Mouse (Mus musculus) kidney, postnatal 25 days (tissue): ENCODE measurements around the gene Chrnb1.

ENCODE experiments used
- DNase-seq, 2 experiments: peaks; one replicate each; pipeline ENCODE4 v3.0.0; 2021; ENCODE audit warnings: mixed read lengths in 2 of 2

The Chrnb1 gene

DNA sequence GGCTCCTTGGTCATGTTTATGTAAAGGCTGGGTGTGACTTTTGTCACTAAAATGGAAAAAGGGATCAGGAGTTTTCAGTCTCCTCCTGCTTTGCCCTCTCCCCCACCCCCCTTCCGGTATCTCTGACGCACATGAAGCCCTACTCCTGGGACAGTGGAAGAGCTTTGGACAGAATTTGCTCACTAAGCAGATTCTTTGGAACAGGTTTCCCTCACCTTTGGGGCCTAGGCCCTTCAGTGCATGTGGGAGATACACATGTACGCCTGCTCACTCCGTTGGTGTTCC is 28.2 kb downstream of the Chrnb1 start:
- DNase-seq: peak in 1 of 2 experiments; percentile 57

DNA sequence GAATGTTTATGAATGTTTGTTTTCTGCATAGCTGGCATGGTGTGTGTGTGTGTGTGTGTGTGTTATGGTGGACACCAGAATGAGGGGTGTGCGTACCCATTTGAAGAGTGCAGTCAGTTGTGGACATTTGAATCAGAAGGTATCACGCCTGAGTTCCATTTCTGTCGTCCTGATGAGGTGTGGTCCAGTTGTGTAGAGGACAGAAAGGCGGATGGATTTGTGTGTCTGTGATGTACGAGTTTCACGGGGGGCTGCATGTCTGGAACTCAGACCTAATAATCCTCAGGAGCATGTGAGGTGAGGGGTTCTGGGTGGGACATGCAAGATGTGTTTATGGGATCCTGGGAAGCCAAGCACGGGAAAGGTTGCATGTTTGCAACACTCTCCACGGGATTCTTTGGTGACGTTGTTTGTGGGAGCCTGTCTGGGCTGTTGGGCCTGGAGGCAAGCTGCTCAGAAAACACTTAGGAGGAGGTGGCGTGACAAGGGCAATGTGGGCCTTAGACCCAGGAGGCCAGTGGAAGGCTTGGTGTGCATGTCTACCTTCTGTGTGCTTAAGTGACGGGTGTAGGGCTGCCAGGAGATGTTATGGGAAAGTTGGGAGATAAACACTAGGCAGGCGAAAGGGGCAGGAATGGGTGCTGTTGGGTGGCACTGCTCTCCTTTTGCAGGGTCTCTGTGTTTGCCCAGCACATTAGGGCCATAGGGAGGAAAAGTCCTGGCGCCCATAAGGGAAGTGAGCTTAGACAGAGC is 28.7 kb downstream of the Chrnb1 start:
- peak in 1 of 2 experiments; percentile 52 for DNase-seq

DNA sequence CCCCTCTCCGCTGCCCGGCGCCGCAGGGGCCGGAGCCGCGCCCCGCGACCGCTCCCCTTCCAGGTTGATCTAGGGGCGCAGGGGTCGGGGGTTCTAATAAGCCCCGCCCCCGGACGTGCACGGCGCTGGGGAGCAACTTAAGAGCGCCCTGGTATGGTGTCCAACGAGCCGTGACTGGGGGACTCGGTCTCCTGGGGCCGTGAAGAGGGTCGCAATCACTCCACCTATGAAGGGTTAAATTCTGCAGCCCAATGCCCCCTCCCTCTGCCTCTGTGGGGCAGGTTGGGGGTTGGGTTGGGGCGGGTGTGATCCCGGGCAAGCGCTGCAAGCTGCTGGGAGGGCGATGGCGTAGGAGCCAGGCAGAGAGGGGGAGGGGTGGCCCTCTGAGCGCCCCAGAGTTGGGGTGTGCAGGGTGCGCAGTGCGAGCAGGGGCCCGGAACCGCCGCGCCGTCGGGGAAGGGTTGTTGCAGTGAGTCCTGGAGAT is 29.6 kb downstream of the Chrnb1 start:
- DNase-seq: peak; percentile 69 to 86

DNA sequence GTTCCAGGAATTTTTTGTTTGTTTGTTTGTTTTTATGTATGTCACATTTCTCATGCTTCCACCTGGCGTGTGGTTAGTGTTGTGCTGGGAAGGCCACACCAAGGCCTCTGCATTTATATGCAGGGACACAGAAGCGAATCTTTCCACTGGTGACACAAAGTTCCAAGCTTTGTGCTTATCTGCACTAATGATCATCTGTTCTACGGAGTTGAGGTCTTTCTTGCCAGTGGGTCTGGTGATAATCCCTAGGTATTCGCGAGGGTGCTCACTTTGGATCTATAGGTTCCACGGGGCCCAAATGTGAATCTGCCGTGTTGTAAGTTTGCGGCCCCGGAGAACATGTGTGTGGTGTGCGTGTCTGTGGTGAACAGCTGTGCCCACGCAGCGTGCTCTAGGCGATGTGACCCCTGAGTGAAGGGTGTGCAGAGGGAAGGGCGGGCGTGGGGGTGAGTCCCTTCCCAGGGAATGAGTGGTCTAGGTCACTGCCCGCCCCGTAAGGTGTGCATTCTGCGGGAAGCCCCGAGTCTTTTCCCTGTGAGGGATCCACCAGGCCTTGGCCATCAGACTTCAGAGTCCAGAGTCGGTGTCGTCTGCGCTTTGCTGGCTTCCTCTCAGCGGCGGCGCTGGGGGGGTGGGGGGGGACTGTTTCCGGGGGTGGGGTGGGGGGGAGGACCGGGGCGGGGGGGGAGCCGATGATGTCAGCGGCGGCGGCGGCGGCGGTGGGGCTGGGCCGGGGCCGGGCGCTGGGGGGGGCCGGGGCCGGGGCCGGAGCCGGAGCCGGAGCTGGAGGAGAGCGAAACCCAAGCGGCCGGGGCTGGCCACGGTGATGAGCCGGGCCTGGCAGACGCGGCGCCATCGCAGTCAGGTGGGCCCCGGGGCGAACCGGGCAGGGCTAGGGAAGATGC is 30.3 kb downstream of the Chrnb1 start, which contains the start of gene Zbtb4:
Gene Zbtb4 (plus strand): TSS at position 692 of the 905 bp plus-strand sequence.
- DNase-seq: peak; percentile 52 to 69

DNA sequence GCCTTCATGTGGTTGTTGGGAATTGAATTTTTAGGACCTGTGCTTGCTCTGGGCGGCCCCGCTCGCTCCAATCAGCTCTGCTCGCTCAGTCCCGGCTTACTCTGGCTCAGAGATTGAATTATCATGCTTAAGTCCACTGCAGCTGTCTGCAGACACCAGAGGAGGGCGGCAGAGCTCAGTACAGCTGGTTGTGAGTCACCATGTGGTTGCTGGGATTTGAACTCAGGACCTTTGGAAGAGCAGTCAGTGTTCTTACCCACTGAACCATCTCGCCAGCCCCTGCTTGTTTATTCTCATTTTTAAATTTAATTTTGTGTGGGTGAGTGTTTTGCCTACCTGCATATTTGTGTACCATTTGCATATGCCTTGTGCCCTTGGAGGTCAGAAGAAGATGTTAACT is 32.2 kb downstream of the Chrnb1 start:
- no peak for DNase-seq

DNA sequence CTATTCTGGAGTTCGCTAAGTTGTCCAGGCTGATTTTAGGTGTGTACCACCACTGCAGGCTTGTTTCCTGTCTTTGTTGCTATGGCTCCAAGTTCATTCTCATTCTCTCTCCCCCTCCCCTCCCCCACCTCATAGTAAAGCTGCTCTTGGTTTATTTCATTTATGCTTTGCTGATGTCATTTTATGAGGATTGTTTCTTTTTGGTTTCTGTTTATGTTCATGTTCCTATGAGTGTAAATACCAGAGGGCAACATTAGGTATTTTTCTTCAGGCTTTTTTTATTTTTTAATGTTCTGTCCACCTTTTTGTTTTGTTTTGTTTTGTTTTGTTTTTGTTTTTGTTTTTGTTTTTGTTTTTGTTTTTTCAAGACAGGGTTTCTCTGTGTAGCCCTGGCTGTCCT is 33.9 kb downstream of the Chrnb1 start, which contains the start of gene Slc35g3:
Gene Slc35g3 (minus strand): TSS at position 101 of the 400 bp plus-strand sequence.
- no peak for DNase-seq

DNA sequence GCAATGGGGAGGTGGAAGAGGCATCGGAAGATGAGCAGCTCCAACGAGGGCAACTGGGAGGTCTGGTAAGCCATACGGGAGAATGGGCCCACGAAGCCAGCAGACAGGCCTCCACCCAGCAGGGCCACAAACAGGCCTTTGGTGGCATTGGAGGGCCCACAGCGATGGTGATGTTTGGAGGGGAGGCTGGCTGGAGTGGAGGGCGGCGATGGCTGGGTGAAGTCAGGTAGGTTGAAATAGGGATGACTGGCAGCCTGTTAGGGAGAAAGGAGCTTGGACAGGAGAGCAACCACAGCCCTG is 34.9 kb downstream of the Chrnb1 start:
- no peak for DNase-seq

DNA sequence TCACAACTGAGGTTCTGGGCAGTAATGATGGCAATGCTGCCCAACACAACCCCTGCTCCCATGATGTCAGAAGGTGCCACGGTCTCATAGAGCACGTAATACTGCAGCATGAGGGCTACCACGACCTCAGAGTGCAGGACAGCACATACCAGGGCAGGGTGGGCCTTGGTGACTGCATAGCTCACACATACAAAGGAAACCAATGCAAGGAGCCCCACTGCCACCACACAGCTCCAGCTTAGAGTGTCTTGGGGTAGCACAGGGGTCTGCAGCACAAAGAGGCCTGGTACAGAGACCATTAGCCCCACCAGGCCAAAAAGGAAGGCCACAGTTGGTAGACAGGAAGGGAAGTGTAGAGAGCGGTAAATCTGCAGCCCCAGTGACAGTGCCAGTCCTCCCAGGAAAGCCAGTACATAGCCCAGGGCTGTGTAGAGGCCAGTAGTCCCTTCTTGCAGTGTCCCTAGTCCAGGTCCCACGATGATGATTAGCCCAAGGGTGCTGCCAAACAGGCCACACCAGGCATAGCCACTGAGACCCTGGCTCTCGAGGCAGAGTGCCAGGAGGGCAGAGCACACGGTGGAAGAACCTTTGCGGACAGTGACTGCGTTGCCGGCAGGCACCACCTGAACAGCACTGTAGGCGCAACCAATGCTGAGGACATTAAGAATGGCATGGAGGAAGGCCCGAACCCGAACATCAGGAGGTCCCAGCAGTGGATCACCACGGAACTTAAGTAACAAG is 35.4 kb downstream of the Chrnb1 start:
- no peak for DNase-seq

DNA sequence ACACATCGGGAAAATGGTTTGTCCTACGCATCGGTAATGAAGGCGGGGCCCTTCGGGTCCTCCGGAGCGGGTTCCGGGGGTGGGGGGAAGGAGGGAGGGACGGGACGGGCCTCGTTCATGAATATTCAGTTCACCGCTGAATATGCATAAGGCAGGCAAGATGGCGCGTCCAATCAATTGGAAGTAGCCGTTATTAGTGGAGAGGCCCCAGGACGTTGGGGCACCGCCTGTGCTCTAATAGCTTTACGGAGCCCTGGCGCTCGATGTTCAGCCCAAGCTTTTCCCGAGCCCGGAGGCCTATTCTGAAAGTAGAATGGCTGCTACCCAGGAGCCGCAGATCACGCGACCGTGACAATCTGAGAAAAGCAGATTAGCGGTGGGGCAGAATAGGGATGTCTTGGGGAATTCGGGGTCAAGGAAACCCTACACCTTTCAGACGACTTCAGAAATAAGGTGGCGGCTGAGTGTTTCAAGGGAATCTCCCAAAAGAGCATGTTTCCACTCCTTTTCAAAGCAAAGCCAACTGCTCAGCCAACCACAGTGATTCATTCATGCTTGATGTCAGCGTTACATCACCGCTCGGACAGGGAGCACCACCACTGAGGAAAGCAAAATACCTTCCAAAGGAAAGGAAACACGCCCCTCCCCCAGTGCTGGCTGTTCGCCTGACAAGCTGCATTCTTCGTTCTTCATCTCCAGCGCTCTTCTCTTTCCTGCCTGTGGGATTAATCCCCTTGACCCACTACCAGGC is 36.6 kb downstream of the Chrnb1 start:
- DNase-seq: peak; percentile 92 to 96

DNA sequence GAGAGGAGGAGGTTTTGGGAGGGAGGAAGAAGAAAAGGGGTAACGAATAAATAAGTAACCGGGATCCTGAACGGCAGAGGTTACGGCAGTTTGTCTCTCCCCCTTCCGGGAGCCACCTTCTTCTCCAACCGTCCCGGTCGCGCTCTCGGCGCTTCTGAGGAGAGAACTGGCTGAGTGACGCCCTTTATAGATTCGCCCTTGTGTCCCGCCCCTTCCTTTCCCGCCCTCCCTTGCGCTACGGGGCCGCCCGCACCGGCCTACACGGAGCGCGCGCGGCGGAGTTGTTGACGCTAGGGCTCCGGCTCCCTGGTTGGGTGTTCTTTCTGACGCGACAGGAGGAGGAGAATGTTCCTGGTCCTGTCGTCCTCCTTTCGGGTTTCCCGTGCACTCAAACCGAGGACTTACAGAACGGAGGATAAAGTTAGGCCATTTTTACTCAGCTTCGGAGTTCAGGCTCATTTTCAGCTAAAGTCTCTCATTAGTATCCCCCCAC is 37.2 kb downstream of the Chrnb1 start, which contains the start of gene Polr2a:
Gene Polr2a (minus strand): TSS at position 160 of the 493 bp plus-strand sequence.
- DNase-seq: peak; percentile 96 to 98

DNA sequence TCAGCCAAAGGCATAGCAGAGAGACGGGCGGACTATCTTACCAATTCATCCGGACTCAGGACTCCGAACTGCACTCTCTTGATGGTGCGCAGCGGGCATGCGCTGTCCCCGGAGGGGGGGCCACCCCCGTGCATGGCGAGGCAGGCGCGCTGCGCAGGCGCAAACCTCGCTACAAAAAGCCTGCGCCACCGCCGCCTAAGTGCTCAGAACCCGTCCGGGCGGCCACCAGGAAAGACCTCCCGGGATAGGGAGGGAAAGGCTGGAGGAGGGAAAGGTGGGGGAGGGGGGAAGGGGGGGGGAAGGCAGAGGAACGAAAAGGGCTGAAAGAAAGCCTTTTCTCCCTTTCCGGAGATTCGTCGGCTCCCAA is 37.7 kb downstream of the Chrnb1 start:
- DNase-seq: peak; percentile 97 to 98

DNA sequence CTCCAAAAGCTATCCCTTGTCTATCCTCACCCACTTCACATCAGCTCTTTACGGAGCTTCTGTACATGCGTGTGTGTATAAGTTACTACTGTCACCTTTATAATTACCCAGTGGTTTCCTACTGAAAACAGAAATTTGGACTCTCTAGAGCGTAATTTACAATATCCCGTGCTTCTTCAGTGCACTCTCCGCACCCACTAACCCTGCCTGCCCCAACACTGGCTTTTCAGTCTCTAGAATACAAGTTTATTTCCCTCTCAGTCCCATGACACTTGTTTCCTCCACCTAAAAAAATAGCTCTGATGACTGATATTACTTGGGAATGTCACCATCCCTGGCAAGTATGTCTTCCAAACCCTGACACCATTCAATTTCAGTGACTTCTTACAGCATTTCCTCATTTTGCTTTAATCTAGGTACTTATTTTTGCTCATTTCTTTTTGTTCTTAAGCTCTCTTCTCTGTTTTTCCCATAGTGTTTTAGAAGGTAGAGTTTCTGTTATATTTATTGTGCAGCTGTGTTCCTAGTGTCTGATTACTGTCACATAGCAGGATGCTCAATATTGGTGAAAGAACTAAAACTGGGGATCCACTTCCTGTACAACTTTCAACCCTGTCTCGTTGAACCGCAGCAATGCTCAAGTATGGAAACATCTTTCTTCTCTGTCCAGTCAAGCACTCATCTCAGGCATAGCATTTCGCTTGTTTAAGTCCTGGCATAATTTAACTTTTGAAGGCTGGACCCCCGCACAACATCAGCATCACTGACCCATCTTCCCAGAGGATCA is 38.2 kb downstream of the Chrnb1 start:
- no peak for DNase-seq

DNA sequence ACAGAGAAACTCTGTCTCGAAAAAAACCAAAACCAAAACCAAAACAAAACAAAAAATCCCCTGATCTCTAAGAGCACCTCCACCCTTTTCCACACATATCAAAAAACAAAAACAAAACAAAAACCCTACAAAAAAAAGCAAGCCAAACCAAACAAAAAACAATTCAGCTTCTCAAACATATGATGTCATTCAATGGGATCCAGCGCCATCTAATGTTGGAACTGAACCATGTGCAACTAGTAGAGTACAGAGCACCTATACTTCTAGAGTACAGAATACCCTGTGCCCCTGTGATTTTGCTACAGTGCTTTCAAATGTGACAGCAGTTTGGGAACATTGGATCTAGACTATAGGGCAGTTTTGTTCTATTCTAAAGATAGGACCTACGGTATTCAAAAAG is 41.0 kb downstream of the Chrnb1 start:
- DNase-seq: peak in 1 of 2 experiments; percentile 50

DNA sequence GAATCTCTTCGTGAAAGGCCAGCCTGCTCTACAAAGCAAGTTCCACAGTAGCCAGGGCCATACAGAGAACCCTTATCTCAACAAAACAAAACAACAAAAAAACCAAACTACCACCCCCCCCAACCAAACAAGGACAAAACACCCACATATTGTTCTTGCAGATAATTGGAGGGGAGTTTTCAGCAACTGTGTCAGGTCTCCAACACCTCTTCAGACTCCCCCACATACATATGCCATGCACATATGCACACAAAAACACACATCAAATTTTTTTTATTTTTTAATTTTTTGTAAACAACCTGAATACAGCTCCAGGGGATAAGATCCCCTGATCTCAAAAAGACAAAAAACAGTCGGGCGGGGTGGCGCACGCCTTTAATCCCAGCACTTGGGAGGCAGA is 41.5 kb downstream of the Chrnb1 start:
- no peak for DNase-seq

DNA sequence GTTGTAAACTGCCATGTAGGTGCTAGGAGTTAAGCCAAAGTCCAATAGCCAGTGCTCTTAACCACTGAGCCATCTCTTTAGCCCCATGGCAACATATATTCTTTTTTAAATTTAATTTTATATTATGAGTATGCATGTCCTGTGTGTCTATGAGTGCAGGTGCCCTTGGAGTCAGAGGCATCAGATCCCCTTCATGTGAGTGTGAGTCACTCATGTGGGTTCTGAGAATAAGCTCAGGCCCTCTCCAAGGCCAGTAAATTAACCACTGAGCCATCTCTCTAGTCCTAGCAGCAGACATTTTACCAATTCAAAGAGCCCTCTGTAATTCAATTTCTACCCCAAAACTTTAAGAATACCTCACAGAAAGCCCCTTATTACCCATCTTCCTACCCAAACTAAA is 43.1 kb downstream of the Chrnb1 start:
- DNase-seq: no peak

DNA sequence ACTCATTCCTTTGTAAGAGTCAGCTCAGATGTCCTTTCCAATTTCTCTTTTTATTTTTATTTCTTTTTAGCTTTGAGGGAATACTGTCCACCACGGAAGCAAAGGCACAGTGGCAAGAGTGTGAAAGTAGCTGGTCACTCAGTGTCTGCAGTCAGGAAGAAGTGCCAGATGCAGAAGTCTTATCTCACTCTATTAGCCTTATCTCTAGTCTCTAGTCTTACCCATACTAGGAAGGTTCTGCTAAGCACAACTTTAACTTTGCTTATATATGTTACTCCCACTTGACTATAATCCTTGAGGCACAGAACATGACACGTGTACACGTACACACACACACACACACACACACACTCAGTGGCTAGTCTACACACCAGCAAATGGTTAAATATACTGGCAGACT is 44.1 kb downstream of the Chrnb1 start:
- no peak for DNase-seq
